Mouse (Mus musculus) stomach, embryonic 14.5 days (tissue): ENCODE measurements around the gene Reck. TPM values are rescaled to one million over a fixed set of nuclear protein-coding genes. Genes with fewer than 3 reads are reported as not detected.

Experiments used
- ATAC-seq: fragments of 200-750 bp; cut with Nextera tagmentation; 2 replicates; pipeline ENCODE4 v1.8.0; 2017; ENCODE audit warnings: low read depth, moderate TSS enrichment; ENCODE audit not compliant: insufficient number of reproducible peaks, insufficient read depth, low FRiP score
- H3K27ac ChIP-seq: fragments of 300-500 bp; sonication (generic); 2 replicates; pipeline ENCODE4 v1.5.1; 2014; ENCODE audit warnings: mild to moderate bottlenecking, low read length, moderate library complexity, mixed read lengths
- H3K27me3 ChIP-seq: fragments of 300-500 bp; sonication (generic); 2 replicates; pipeline ENCODE4 v1.6.1; 2014; ENCODE audit warnings: low read length, control low read depth, mixed read lengths; ENCODE audit not compliant: control insufficient read depth, insufficient read depth
- H3K36me3 ChIP-seq: fragments of 300-500 bp; sonication (generic); 2 replicates; pipeline ENCODE4 v1.6.1; 2014; ENCODE audit warnings: mild to moderate bottlenecking, control low read depth, low read length, moderate library complexity, mixed read lengths; ENCODE audit not compliant: control insufficient read depth, insufficient read depth
- H3K4me1 ChIP-seq: fragments of 300-500 bp; sonication (generic); 2 replicates; pipeline ENCODE4 v1.6.1; 2014; ENCODE audit warnings: low read length, control low read depth, mixed read lengths; ENCODE audit not compliant: control insufficient read depth, insufficient read depth
- H3K4me2 ChIP-seq: fragments of 300-500 bp; sonication (generic); replicated peaks from 2 replicates; pipeline ENCODE4 v1.6.1; 2014; ENCODE audit warnings: low read depth, low read length, control low read depth
- H3K4me3 ChIP-seq: fragments of 300-500 bp; sonication (generic); 2 replicates; pipeline ENCODE4 v1.5.1; 2014; ENCODE audit warnings: low read depth, low read length, control low read depth
- H3K9ac ChIP-seq: fragments of 300-500 bp; sonication (generic); replicated peaks from 2 replicates; pipeline ENCODE4 v1.6.1; 2014; ENCODE audit warnings: low read depth, mild to moderate bottlenecking, control low read depth, low read length, moderate library complexity, mixed read lengths
- H3K9me3 ChIP-seq: fragments of 300-500 bp; sonication (generic); 2 replicates; pipeline ENCODE4 v1.6.1; 2016; ENCODE audit warnings: low read depth, low read length, control low read depth; ENCODE audit not compliant: control insufficient read depth
- WGBS: fragments of 180-500 bp; shearing (Covaris S2); extraction: QIAGEN DNeasy Blood & Tissue Kit; methylation state at CpG from one replicate; pipeline ENCODE4 v1.1.7; 2014; 5-methylcytosine and 5-hydroxymethylcytosine counted together
- polyA plus RNA-seq: library from polyadenylated mRNA; unstranded; fragments of >200 nt; fragmentation: Nextera tagmentation; extraction: Ambion mirVana; gene quantifications from 2 replicates; pipeline ENCODE4 v1.2.1, GENCODE M21; 2014

Reck gene
- polyA plus RNA-seq, 1 experiment from 2014 or later, result 38.8 TPM

DNA sequence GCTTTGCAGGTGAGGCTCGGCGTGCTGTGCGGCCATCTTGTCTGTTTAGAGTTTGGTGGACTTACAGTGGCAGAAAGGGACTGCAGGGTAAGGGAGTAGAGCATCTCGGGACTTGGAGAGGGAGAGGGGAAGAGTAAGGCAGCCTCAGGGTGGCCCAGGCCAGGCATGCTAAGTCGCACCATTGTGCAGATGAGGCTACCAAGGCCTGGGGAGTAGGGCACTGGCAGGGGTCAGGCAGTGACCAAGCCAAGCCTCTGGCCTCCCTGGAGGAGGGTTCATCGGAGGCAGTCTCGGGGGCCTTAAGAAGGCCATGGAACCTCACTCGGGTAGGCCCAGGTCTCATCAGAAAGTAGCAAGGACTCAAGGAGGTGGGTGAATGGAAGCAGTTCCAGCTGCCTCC lies 67.1 kb downstream of the Reck start:
- no peaks in the 10 kb centered on the region for H3K9me3 ChIP-seq
- 91% methylated on average over 8 of the region's 8 CpGs for WGBS
- peaks cover 20% of the 10 kb centered on the region for H3K36me3 ChIP-seq
- no peak overlapping the region for H3K4me3 ChIP-seq
- no peak overlapping the region for H3K4me2 ChIP-seq
- no peaks in the 10 kb centered on the region for H3K27me3 ChIP-seq
- H3K9ac ChIP-seq, result no peak overlapping the region
- no peaks in the 10 kb centered on the region for H3K4me1 ChIP-seq
- no peak overlapping the region for H3K27ac ChIP-seq
- no peak for ATAC-seq

DNA sequence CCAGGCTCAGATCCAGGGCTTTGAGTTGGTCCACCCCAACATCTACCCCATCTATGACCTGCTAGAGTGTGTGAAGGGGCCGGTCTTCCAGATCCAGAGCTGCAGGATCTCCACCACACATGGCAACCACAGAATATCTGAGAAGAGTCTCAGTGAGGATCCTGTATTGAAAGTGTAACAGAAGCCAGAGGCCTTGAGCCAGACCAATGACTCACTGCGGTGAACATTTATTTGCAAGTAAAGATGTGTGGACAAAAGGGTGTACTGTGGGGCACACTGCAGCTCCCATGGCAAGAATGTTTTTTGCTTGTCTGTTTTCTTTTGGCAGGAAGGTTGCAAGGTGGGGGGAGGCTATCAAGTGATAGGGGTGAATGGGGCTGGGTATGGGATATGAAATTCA lies 72.2 kb downstream of the Reck start:
- H3K9me3 ChIP-seq, result no peaks in the 10 kb centered on the region
- H3K4me1 ChIP-seq, result no peaks in the 10 kb centered on the region
- peaks cover 7% of the 10 kb centered on the region for H3K36me3 ChIP-seq
- no peak for ATAC-seq
- no peak overlapping the region for H3K9ac ChIP-seq
- no peaks in the 10 kb centered on the region for H3K27me3 ChIP-seq
- 96% methylated on average over 2 of the region's 2 CpGs for WGBS
- no peak overlapping the region for H3K4me2 ChIP-seq
- no peak overlapping the region for H3K4me3 ChIP-seq
- no peak overlapping the region for H3K27ac ChIP-seq

DNA sequence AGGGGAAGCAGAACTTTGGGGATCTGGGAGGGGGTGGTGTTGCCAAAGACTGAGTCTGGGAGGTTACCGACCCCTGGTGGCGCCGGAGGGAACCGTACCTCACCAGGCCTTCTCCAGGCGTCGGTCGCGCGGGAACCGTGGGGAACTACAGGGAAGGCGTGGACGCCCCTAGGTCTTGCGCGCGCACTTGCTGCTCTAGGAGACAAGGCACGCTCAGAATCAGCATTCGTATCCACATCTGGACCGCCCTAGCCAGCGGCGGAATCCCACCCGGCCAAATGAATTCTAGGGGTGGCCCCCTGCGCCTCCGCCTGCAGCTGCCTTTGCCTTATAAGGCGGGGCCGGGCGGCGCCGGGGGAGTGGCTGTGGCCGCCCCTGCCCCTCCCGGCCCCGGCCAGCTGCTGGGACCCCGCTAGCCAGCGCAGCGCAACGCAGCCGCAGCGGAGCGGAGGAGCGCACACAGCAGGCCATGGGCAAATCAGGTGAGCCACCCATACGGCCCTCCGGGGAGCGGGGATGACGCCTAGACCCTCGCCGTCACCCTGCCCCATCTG lies 82.0 kb downstream of the Reck start, which contains the start of gene Glipr2:
Gene Glipr2 (plus strand): TSS at position 110 of the 554 bp plus-strand sequence.
- Histone ChIP-seq H3K27me3 (no peaks in the 10 kb centered on the region), H3K36me3 (no peaks in the 10 kb centered on the region), H3K4me1 (peaks cover 20% of the 10 kb centered on the region), H3K9ac (peak within 1 kb of the TSS; percentile 67), H3K9me3 (no peaks in the 10 kb centered on the region), H3K4me3 (peak within 1 kb of the TSS; percentile 51), H3K27ac (peak within 1 kb of the TSS; percentile 82), H3K4me2 (peak within 1 kb of the TSS; percentile 80)
- under 1% methylated on average over 42 of the region's 45 CpGs for WGBS
- ATAC-seq, result peak; percentile 89

DNA sequence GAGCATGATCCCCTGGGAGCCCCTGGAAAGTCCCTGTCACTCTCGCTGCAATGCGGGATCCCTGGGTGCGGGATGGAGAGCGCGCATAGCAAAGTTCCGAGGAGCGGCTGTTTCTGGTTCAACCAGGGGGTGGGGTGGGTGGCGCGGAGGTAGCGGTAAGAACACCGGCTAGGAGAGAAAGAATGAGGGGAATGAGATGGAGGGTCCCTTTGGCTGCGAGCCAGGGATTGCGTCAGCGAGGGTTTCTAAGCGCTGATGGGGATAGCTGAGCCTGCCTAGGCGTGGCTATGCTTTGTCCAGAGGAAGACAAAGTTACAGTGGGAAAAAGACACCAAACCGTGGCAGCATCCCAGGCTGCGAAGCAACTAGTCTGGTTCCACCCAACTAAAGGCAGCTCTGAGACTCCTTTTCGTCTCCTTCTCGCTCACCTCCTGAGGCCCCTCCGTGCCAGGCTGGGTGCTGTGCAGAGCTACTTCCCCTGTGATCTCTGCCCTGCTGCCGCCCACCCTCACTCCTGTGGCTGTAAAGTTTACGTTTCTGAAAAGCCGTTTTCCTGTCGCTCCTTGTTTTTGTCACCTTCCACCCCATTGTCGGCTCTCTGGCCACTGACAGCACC lies 82.6 kb downstream of the Reck start:
- Histone ChIP-seq H3K27ac (peak overlapping the region; percentile 82), H3K9ac (peak overlapping the region; percentile 67), H3K4me1 (peaks cover 20% of the 10 kb centered on the region), H3K36me3 (no peaks in the 10 kb centered on the region), H3K4me2 (peak overlapping the region; percentile 80), H3K9me3 (no peaks in the 10 kb centered on the region), H3K27me3 (no peaks in the 10 kb centered on the region), H3K4me3 (peak overlapping the region; percentile 51)
- under 1% methylated on average over 26 of the region's 26 CpGs for WGBS
- ATAC-seq, result peak; percentile 71

GRCm38 (mm10) chr4:43959523-43960179 lies 84.3 kb downstream of the Reck start:
- no peaks in the 10 kb centered on the region for H3K27me3 ChIP-seq
- no peaks in the 10 kb centered on the region for H3K36me3 ChIP-seq
- H3K9me3 ChIP-seq, result no peaks in the 10 kb centered on the region
- H3K4me2 ChIP-seq, result no peak overlapping the region; the same call in 1 of the 2 replicates
- H3K4me3 ChIP-seq, result no peak overlapping the region
- no peak for ATAC-seq
- no peak overlapping the region for H3K9ac ChIP-seq
- no peak overlapping the region for H3K27ac ChIP-seq
- 62% methylated on average over 9 of the region's 9 CpGs for WGBS
- H3K4me1 ChIP-seq, result peaks cover 20% of the 10 kb centered on the region

DNA sequence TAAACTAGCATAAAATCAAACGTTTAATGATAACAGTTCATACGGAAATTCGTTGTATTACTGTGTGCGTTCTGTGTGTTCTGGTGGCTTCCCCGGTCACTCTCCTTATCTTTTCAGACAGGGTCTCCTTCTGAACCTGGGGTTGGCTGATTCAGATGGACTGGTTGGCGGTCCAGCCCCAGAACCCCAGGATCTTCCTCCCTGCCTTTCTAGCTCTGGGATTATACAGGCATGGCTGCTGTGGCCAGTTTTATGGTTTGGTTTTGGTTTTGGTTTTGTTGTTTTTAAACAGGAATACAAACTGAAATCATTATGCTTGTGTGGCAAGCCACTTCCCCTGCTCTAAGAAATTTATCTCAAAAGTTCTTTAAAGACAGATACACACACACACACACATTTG lies 84.9 kb downstream of the Reck start:
- no peaks in the 10 kb centered on the region for H3K36me3 ChIP-seq
- 78% methylated on average over 6 of the region's 6 CpGs for WGBS
- peaks cover 24% of the 10 kb centered on the region for H3K4me1 ChIP-seq
- no peak overlapping the region; the same call in 1 of the 2 replicates for H3K4me2 ChIP-seq
- H3K9me3 ChIP-seq, result no peaks in the 10 kb centered on the region
- H3K27me3 ChIP-seq, result no peaks in the 10 kb centered on the region
- no peak overlapping the region for H3K9ac ChIP-seq
- no peak overlapping the region for H3K4me3 ChIP-seq
- no peak for ATAC-seq
- no peak overlapping the region for H3K27ac ChIP-seq

DNA sequence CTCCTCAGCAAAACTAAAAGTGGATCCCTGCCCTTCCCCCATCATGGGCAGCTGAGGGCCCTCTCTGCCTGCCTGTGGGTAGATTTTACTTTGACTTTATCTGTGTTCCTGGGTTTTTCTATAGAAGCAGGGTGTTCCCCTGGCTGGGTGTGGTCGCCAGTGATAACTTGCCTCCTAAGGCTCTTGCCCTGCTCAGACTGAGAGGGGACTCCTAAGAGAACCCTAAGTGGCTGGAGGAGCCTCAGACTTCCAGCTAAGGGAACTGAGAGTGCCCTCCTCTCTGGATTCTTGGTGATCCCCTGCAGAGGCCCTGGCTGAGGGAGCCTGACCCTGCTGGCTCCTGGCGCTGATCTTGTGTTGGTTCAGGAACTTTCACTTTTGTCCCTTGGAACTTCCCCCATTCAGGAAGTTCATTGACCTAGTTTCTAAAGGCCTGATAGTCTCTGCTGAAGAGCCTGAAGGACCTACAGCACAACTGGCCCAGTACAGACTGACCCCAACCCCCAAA lies 89.0 kb downstream of the Reck start:
- Histone ChIP-seq H3K27ac (peak overlapping the region; percentile 15; the same call in 1 of the 2 replicates), H3K4me2 (no peak overlapping the region), H3K4me3 (no peak overlapping the region), H3K36me3 (no peaks in the 10 kb centered on the region), H3K27me3 (no peaks in the 10 kb centered on the region), H3K9me3 (no peaks in the 10 kb centered on the region), H3K9ac (no peak overlapping the region), H3K4me1 (peaks cover 26% of the 10 kb centered on the region)
- ATAC-seq, result peak; percentile 61; the same call in 1 of the 2 replicates
- 49% methylated on average over 2 of the region's 2 CpGs for WGBS

DNA sequence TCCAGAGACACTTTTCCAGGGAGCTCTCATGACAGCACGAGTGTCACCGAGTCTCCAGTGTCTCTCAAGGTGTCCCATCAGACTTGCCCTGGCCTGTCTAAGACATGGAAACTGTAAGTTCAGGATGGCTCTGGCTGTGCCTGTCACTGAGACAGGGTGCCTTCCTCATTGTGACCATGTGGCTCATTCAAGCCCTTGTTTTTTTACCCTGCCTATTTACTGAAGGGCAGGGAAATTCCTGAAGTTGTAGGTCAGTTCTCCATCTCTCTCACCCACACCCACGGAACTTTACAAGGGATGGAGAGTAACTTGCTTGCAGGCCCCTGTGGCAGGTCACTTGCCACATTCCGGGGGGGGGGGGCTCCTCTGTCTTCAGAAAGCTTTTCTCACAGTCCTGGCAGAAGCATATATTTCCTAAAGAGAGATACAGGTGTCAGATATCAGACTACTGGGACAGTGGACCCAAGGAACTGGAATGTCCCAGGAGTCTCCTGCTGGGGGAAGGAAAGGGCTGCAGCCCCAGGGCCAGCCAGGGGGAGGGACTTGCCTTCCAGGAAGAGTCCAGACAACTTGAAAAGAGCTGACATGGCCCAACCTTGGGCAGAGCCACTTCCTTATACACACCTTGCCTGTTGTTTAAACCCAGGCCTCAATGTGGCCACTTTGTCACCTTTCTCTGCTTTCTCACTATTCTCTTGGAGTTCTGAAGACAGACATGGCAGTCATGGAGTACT lies 89.8 kb downstream of the Reck start:
- H3K4me1 ChIP-seq, result peaks cover 23% of the 10 kb centered on the region; the same call in 1 of the 2 replicates
- H3K9ac ChIP-seq, result no peak overlapping the region
- 49% methylated on average over 4 of the region's 4 CpGs for WGBS
- no peak overlapping the region for H3K4me2 ChIP-seq
- H3K27me3 ChIP-seq, result no peaks in the 10 kb centered on the region
- no peak for ATAC-seq
- peak overlapping the region; percentile 52; the same call in 1 of the 2 replicates for H3K27ac ChIP-seq
- H3K36me3 ChIP-seq, result no peaks in the 10 kb centered on the region
- no peak overlapping the region for H3K4me3 ChIP-seq
- no peaks in the 10 kb centered on the region for H3K9me3 ChIP-seq
